Mouse (Mus musculus): ENCODE data around the gene Mdga1. TPM values are rescaled to one million over a fixed set of nuclear protein-coding genes. Genes with fewer than 3 reads are reported as not detected.

The Mdga1 gene
- total RNA-seq, 2 experiments from 2014 or later, result 15.0 to 18.3 TPM

- no peak for DNase-seq
- intact Hi-C loops (cut with DNase I), result no loop called here
Measured at GRCm38 (mm10) chr17:29983190-29983589, 13.3 kb upstream of the Mdga1 start.

DNA sequence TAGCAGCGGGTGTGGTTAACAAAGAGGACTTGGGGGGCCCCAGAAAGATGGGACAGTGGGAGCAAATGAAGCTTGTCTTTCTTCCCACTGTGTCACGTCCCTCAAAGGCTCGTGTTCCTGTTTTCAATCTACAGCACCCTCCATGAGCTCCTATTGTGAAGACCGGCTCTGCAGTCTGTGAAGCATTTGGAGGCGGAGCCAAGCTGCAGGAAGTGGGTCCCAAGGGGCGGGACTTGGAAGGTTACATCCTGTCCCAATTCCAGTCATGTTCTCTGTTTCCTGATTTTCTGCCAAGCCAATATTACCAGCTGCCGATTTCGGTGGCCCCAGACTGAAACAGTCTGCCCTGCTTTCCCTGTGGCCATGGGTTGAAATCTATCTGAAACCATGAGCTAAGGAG is 11.7 kb upstream of the Mdga1 start:
- DNase-seq, result no peak
- intact Hi-C loops (cut with DNase I), result no loop called here

DNA sequence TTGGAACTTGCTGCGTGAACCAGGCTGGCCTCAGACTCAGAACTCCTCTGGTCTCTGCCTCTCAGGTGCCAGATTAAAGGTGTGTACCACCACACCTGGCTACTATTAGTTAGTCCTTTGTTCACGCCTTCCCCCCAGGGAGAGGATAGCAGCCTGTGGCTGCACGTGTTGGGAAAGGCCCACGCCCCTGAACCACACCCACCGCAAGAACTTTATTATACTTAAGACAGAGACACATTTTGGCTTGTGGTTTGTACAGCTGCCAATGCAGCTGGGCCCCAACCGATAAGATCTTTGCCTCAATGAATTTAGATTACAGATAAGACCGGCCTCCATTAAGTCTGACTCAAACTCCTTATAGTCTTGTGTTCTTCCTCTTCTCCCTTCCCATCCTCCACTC is 10.0 kb upstream of the Mdga1 start:
- intact Hi-C loops (cut with DNase I), result loop anchor here (5.0 kb wide), 1 partner anchor 217 kb away; no protein-coding TSS in a partner anchor
- no peak for DNase-seq

- DNase-seq, result no peak
- intact Hi-C loops (cut with DNase I), result loop anchor here (5.0 kb wide), 1 partner anchor 218 kb away; no protein-coding TSS in a partner anchor
Measured at GRCm38 (mm10) chr17:29979020-29979419, 9.1 kb upstream of the Mdga1 start.

DNA sequence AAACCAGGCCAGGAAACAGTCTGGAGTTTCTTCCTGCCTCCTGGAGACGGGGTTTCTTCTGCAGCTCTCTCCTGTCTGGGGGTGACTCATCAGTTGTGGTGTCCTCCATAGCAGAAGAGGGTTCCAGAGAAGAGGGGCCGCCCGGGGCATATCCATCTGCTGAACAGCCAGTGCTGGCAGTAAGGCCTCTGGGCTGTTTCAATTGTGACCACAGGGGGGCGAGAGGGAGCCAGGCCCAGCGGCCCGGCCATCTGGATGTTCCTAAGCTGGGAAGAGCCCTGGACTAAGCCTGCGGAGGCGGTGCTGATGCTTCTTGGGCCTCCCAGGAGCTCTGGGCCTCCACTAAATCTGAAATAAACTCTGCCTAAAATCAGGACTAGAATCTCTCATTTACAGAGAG is 5.8 kb upstream of the Mdga1 start:
- DNase-seq, result peak; percentile 88 to 93
- intact Hi-C loops (cut with DNase I), result loop anchor here (1.0 to 5.0 kb wide), 4 partner anchors 49 to 479 kb away; no protein-coding TSS in a partner anchor

DNA sequence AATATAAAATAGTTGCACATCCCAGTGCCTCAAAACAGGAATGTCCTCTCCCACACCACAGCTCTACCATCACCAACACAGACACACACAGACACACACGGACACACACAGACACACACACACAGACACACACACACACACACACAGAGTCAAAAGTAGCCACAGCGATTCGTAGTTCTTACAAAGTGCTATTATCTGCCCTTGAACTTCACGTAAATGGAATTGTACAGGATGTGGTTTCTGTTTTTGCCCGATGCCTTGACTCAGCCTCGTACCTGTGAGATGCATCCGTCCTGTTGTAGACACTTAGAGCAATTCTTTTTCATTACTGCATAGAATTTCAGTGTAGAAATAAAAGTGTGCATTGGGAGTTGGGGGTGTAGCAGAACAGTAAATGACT is 3.3 kb upstream of the Mdga1 start:
- intact Hi-C loops (cut with DNase I), result no loop called here
- DNase-seq, result no peak

- no peak for DNase-seq
- intact Hi-C loops (cut with DNase I), result no loop called here
Measured at GRCm38 (mm10) chr17:29971761-29972432, 2.0 kb upstream of the Mdga1 start.

DNA sequence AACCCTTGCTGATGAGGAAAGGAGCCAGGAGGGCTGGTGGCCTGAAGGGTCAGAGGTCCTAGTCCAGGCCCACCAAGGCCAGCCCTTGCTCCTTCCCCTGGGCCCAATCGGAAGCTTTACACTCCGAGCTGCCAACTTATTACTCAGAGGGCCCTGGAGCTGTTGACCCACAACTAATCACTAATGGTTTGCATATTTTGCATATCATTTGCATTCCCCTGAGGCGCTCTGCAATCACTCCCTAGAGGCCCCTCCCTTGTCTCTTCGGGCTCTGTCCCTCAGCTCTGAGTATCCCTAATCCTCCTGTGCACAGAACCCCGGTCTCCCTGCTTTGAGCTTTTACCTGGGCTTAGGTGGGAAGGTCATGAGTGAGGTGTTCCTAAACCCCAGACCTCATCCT is 4.4 kb downstream of the Mdga1 start:
- intact Hi-C loops (cut with DNase I), result no loop called here
- DNase-seq, result no peak

- DNase-seq, result no peak
- intact Hi-C loops (cut with DNase I), result loop anchor here (5.0 kb wide), 1 partner anchor 71 kb away; no protein-coding TSS in a partner anchor
Measured at GRCm38 (mm10) chr17:29963730-29964259, 6.1 kb downstream of the Mdga1 start.

GRCm38 (mm10) chr17:29955880-29956279 is 14.0 kb downstream of the Mdga1 start:
- intact Hi-C loops (cut with DNase I), result no loop called here
- no peak for DNase-seq

DNA sequence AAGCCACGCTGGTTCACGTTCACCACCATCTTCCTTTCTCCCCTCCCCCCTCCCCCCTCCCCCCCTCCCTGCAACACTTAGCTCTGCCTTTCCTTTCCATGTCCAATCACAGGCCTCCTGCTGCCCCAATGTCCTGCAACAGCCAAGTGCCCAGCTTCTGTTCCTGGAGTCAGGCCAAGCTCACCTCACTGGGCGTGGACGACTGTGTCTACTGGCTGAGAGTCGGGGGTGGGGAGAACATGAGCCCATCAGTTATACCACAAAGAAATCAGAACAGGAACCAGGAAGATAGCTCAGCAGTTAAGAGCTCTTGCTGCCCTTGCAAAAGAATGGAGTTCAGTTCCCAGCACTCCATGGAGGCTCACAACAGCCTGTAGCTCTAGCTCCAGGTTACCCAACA is 15.6 kb downstream of the Mdga1 start:
- DNase-seq, result no peak
- intact Hi-C loops (cut with DNase I), result no loop called here

DNA sequence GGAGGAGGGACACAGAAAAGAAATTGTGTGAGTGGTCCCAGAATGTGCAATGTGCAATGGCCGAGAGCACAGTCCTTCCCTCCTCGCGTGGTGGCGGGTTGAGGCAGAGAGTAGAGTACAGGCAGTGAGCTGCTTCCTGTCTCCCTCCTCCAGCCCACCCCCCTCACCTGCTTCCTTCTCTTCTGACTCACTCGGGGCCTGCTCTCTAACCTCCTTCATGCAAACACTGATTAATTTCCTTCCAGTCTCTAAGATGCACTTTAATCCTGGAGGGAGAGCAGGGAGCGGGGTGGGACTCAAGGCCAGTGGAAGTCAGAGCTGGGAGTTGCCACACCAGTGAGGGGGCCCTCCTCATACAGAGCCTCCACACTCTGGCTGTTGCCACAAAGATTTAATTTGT is 18.8 kb downstream of the Mdga1 start:
- intact Hi-C loops (cut with DNase I), result no loop called here
- DNase-seq, result no peak

DNA sequence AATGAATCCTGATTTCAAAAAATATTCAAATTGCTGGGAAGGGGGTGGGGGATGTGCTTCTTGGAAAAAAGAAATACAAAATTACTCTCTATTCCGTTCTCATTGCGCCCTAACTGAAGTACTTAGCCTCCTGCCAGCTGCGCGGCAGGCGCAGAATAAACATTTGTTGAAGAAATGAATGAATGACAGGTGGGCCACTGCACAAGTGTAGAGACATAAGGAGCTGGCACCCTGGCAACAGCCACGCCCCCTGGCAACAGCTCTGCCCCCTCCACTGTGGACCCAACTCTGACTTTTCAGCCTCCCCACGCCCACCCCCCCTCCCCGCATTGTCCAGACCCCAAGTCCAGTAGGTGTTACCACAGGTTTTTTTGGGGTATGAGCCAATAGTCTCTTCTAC is 19.3 kb downstream of the Mdga1 start:
- intact Hi-C loops (cut with DNase I), result no loop called here
- no peak for DNase-seq

DNA sequence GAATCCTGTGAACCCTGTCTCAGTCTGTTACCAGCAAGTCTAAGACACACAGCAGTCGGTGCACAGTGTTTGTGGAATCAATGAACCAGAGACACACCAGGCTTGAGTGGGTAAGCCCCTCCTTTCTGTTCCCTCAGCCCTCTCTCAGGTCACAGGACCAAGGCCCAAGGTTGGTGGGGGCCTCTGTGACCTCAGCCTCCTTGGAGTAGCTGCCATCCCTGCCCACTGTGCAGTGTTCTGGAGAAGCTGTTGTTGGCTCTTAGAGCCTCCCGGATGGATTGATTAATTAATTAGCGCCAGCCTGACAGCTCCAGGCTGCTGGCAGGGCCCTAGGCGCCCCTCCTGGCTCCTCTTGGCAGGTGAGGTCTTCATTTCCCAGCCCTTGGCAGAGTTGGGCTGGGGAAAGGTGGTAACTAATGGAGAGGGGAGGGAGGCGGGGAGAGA is 22.6 kb downstream of the Mdga1 start:
- intact Hi-C loops (cut with DNase I), result no loop called here
- no peak for DNase-seq

DNA sequence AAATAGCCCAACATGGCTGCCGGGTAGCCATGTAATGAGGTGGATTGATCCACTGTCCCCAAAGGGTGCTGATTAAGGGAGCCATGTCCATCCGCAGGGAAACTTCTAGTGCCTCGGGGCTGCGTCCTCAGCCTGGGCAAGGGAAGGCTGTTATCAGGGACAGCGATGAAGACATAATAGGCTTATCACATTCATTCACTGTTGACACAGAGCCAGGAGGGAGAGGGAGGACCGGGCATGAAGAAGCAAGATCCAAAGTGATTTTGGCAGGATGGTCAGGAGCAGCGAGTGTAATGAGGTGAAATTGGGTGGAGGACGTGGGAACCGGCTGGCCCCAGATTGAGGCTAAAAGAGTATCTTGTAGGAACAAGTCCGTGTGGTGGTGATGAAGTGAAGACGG is 25.5 kb downstream of the Mdga1 start:
- intact Hi-C loops (cut with DNase I), result no loop called here
- no peak for DNase-seq

GRCm38 (mm10) chr17:29939011-29939410 is 30.9 kb downstream of the Mdga1 start:
- intact Hi-C loops (cut with DNase I), result no loop called here
- no peak for DNase-seq

DNA sequence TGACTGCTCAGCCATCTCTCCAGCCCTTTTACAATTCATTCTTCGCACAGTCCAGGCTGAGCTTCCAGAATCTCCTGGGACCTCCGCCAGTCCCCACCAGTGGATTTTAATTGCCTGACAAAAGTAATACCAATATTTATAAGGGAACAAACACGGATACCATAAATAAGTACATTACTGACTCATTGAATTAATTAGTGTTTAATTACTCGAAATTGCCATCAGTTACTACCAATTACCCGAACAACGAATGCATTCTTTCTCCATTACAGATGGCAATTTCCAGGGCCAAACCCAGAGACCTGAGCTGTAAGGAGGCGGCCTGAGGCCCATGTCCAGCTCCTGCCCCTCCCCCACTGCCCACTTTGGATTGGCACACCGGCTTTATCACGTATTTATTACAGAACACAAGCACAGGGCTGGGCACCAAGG is 32.5 kb downstream of the Mdga1 start:
- intact Hi-C loops (cut with DNase I), result no loop called here
- no peak for DNase-seq

- no peak for DNase-seq
- intact Hi-C loops (cut with DNase I), result no loop called here
Measured at GRCm38 (mm10) chr17:29934133-29934851, 35.6 kb downstream of the Mdga1 start.

GRCm38 (mm10) chr17:29932753-29933152 is 37.1 kb downstream of the Mdga1 start:
- intact Hi-C loops (cut with DNase I), result no loop called here
- no peak for DNase-seq

DNA sequence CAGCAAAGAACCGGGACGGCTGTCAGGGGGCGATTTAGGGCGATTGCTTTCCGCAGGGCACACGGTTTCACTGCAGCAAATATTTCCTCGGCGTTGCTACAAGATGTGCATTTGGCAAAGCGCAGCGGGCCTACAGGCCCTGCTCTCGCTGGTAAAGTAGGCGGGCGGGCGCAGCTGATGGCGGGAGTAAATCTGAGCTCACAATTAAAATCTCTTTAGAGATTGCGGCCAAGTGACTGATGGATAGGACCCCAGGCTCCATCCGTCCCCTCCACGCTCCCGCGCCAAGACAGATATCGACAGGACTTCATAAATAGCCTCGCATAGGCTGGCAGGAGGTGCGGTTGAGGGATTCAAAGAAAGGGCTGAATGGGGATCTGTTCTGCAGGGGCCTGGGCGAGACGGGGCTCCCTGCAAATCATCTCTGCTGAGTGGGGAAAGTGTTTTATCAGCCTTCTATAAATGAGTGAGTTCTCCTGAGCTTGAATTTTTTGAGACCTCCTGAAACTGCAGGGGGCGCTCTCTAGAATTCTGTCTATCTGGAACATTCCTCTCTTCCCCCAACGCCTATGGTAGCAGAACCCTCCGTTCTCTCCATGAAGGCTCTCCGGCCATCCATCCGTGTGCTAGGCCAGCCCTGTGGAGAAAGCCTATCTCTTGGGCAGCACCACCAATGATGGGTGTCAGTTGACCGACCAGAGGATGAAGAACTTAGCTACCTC is 38.5 kb downstream of the Mdga1 start:
- no peak for DNase-seq
- intact Hi-C loops (cut with DNase I), result no loop called here

DNA sequence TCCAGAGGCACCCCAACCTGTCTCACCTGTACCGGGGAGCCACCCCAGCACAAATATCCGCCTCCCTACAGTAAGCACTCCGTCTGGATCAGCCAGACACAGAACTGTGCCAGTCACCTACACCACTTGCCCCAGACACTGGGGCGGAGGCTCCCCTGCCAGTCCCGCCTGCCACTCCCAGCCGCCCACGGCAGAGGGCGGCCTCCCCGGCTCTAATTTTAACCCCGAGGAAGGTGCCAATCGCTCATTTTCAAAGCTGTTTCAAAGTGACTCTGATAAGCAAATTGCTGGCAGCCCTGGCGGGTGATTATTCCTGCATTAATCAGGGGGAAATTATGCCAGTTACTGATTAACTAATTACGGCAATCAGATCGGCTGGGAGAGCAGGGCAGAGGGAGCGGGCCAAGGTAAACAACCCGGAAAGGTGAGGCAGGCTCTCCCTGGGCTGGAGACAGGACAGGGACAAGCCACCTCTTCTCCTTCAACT is 41.1 kb downstream of the Mdga1 start:
- intact Hi-C loops (cut with DNase I), result no loop called here
- DNase-seq, result peak; percentile 34 to 52
